Mouse (Mus musculus): ENCODE data around the gene Rpl19.

- TF ChIP-seq POLR2A (IDR thresholded peaks at IDR 0.05; ENCODE audit: borderline replicate concordance, extremely low read depth, insufficient read depth, insufficient read length, poor library complexity, severe bottlenecking) (no peak), CTCF (IDR thresholded peaks at IDR 0.05; ENCODE audit: borderline replicate concordance, extremely low read depth, insufficient read depth, insufficient read length) (no peak)
These were observed 19.1 kb downstream of the Rpl19 start for GRCm38 (mm10) chr11:98045596-98045995.

Measured in brain, embryonic 14.5 days (tissue).